19 mouse cellular contexts compared by ENCODE assay signal in the genomic region with DNA sequence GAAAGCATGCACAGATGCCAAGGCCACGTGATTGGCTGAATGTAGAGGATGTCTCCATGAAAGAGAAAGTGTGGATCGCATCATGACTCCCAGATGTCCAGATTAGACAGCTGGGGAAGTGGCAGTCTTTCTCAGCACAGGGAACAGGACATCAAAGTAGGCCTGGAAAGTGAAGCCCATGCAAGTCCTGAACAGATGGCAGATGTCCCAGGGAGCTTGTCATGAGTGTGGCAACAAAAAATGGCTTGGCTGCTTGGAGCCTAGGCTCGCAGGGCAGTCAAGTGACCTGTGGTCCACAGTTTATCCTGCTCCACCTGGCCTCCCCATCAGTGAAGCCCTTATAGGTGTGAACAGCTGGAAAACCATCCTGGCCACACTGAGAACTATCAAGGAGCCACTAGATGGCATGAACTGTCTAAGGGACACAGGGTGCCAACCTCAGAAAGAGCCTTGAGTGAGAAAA. TPM values are rescaled to one million over a fixed set of nuclear protein-coding genes. Genes with fewer than 3 reads are reported as not detected.
DNase-seq lines count a peak whose midpoint lies in the region; ATAC-seq and TF ChIP-seq lines count a peak whose summit lies in the region.
"Had no signal": no experiment of that assay in that cellular context is flagged by ENCODE, and none has a peak within 500 bp of the region (broad histone marks: within the 10 kb centered on the region; RNA-seq: fewer than 3 reads in every experiment).

No protein-coding gene starts in this region.

- H3K4me3 ChIP-seq in kidney, postnatal 0 days (replicated peaks; ENCODE audit: low read depth, low read length): no peak overlapping the region
- H3K4me3 ChIP-seq in forebrain, embryonic 16.5 days (replicated peaks; ENCODE audit: low read length): no peak overlapping the region
- H3K4me3 ChIP-seq: embryonic facial prominence, embryonic 12.5 days; heart, embryonic 15.5 days; hindbrain, embryonic 12.5 days; limb, embryonic 12.5 days; liver, embryonic 15.5 days; neural tube, embryonic 13.5 days had no signal

- H3K27ac ChIP-seq in kidney, postnatal 0 days: no peak overlapping the region
- H3K27ac ChIP-seq in forebrain, embryonic 16.5 days (ENCODE audit: low read length): no peak overlapping the region
- H3K27ac ChIP-seq: embryonic facial prominence, embryonic 12.5 days; heart, embryonic 15.5 days; hindbrain, embryonic 12.5 days; limb, embryonic 12.5 days; liver, embryonic 15.5 days; neural tube, embryonic 13.5 days had no signal

- H3K9me3 ChIP-seq in kidney, postnatal 0 days (replicated peaks; ENCODE audit: low read length): no peaks in the 10 kb centered on the region
- H3K9me3 ChIP-seq in forebrain, embryonic 16.5 days (ENCODE audit: control insufficient read depth, low read length): no peaks in the 10 kb centered on the region
- H3K9me3 ChIP-seq: embryonic facial prominence, embryonic 12.5 days; heart, embryonic 15.5 days; hindbrain, embryonic 12.5 days; limb, embryonic 12.5 days; liver, embryonic 15.5 days; neural tube, embryonic 13.5 days had no signal

- ATAC-seq in kidney, postnatal 0 days (replicated peaks; ENCODE audit: low FRiP score, low read depth): no peak
- ATAC-seq in forebrain, embryonic 16.5 days: no peak
- ATAC-seq: activated CD4-positive, CD25-positive, alpha-beta regulatory T cell, adult 4 months had no signal

- H3K36me3 ChIP-seq in kidney, postnatal 0 days (ENCODE audit: insufficient read depth, low read length): no peaks in the 10 kb centered on the region
- no peaks in the 10 kb centered on the region for H3K36me3 ChIP-seq in forebrain, embryonic 16.5 days (ENCODE audit: control insufficient read depth, insufficient read depth)
- H3K36me3 ChIP-seq: embryonic facial prominence, embryonic 12.5 days; heart, embryonic 15.5 days; hindbrain, embryonic 12.5 days; limb, embryonic 12.5 days; liver, embryonic 15.5 days; neural tube, embryonic 13.5 days had no signal

- no peak overlapping the region for H3K4me2 ChIP-seq in kidney, postnatal 0 days (ENCODE audit: low read length)
- H3K4me2 ChIP-seq in forebrain, embryonic 16.5 days (ENCODE audit: low read length): no peak overlapping the region
- H3K4me2 ChIP-seq: embryonic facial prominence, embryonic 12.5 days; heart, embryonic 15.5 days; hindbrain, embryonic 12.5 days; limb, embryonic 12.5 days; liver, embryonic 15.5 days; neural tube, embryonic 13.5 days had no signal

- H3K27me3 ChIP-seq in kidney, postnatal 0 days (ENCODE audit: insufficient read depth, low read length): peaks cover 7% of the 10 kb centered on the region
- H3K27me3 ChIP-seq in forebrain, embryonic 16.5 days (replicated peaks; ENCODE audit: control insufficient read depth, insufficient read depth, low read length): peaks cover 13% of the 10 kb centered on the region

- 60% methylated on average over 3 of the region's 3 CpGs for WGBS in kidney, postnatal 0 days
- 78% methylated on average over 3 of the region's 3 CpGs for WGBS in forebrain, embryonic 16.5 days

- no peaks in the 10 kb centered on the region for H3K4me1 ChIP-seq in kidney, postnatal 0 days (replicated peaks; ENCODE audit: insufficient read depth, low read length)
- peaks cover 8% of the 10 kb centered on the region for H3K4me1 ChIP-seq in forebrain, embryonic 16.5 days (replicated peaks; ENCODE audit: control insufficient read depth, insufficient read depth, low read length)
- H3K4me1 ChIP-seq: liver, embryonic 15.5 days had no signal

- DNase-seq in cerebellum, adult 11-12 months: peak; percentile 53
- no peak for DNase-seq in cerebellum, adult 11 months
- DNase-seq in kidney, postnatal 0 days (ENCODE audit: low spot score): no peak
- DNase-seq in kidney, postnatal 25 days: no peak
- DNase-seq in cerebellum, adult 8-10 months: peak; percentile 48
- DNase-seq in lung, postnatal 10 days: peak; percentile 52
- DNase-seq in Muller cell, postnatal 12 days (ENCODE audit: inconsistent ontology term): no peak
- DNase-seq: gastrocnemius, postnatal 36 days; kidney, adult 11 months; kidney, postnatal 36 days; thymus, adult 18-20 months had no signal

- no peak overlapping the region for H3K9ac ChIP-seq in kidney, postnatal 0 days (ENCODE audit: low read depth, low read length)
- H3K9ac ChIP-seq in forebrain, embryonic 16.5 days (replicated peaks; ENCODE audit: low read depth, low read length): no peak overlapping the region
- H3K9ac ChIP-seq: embryonic facial prominence, embryonic 12.5 days; heart, embryonic 15.5 days; hindbrain, embryonic 12.5 days; limb, embryonic 12.5 days; liver, embryonic 15.5 days; neural tube, embryonic 13.5 days had no signal

- 0 out of 2 replicates have a peak, but pooled peaks have one; percentile 3 for TF ChIP-seq CTCF in kidney, postnatal 0 days (IDR thresholded peaks at IDR 0.05; ENCODE audit: low read depth)

RNA-seq across cellular contexts. Expression of gene Kcna2, which starts 4.6 kb away (rescaled TPM):
- polyA plus RNA-seq in kidney, postnatal 0 days (2015; fragmentation: Nextera tagmentation; extraction: Ambion mirVana): 0.03 and 0.06 TPM in 2 replicates
- 0.72 and 0.94 TPM in 2 replicates for polyA plus RNA-seq in forebrain, embryonic 16.5 days (2015; fragmentation: Nextera tagmentation; extraction: Ambion mirVana)

Comparison
In these comparisons a context has a peak if more than half of its experiments do, and no peak if none do; other contexts are left out.
1. DNase-seq: peak in cerebellum, adult 11-12 months (single experiment), cerebellum, adult 8-10 months (single experiment) and lung, postnatal 10 days (single experiment); none in cerebellum, adult 11 months (single experiment), kidney, postnatal 0 days (single experiment), kidney, postnatal 25 days (0 of 2) and Muller cell, postnatal 12 days (single experiment).